Mouse (Mus musculus) liver, postnatal 0 days (tissue): ENCODE results near the gene Cwh43.

Experiments
- CTCF ChIP-seq: sonication (generic); IDR thresholded peaks from 2 replicates; pipeline ENCODE4 v1.5.1; 2016; ENCODE audit warnings: antibody characterized with exemption, low read depth
- EP300 ChIP-seq: IDR thresholded peaks from 2 replicates; pipeline ENCODE4 v1.6.1; 2016; ENCODE audit warnings: antibody characterized with exemption, low read depth, mild to moderate bottlenecking

GRCm38 (mm10) chr5:73480700-73481099 is 74.8 kb downstream of the Cwh43 start, which contains the start of gene Dcun1d4:
- TF ChIP-seq CTCF (no peak), EP300 (no peak)
